Mouse (Mus musculus) thymus, adult 18-20 months (tissue): ENCODE measurements around the gene Ccdc30.
A peak's percentile ranks its signal among the peaks of the same experiment; 100 is the strongest.

ENCODE experiments used
- DNase-seq, 2 experiments: peaks; one replicate each; pipeline ENCODE4 v3.0.0; 2022; ENCODE audit warnings: mixed read lengths in 2 of 2

The Ccdc30 gene

DNA sequence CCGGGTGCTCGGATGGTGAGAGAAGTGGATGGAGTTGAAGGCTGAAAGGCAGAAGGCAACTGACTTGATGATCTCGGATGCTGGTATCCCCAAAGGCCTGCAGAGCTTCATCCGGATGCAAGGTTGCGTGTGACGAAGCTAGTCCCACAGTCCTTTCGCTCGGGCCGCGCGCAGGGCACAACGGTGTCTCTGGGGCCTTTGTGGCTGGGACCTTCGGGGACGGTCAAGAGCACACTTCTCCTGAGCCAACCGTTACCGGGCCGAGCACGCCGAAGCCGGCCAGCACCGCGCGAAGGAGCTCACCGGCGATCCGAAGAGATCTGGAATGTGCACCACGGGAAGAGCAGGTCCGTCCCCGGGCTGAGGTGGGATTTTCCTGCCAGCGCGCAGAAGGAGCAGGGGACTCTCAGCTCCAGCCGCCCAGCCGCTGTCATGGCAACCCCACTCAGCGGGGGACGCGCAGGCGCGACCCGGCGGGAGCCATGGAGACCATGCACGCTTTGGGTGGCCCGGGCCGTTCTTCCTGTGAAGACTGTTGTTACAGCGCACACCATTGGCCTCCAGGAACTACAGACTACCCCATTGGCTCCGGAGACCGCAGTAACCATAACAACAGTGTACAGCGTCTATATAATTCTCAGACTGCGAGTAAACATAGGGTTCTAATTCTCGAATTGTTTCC is at the start of gene Ccdc30:
Ccdc30 (minus strand) TSS at position 450 of the 682 bp plus-strand sequence.
- DNase-seq: peak; percentile 85 to 87

GRCm38 (mm10) chr4:119463756-119464419 is 48.6 kb upstream of the Ccdc30 start:
- DNase-seq: peak; percentile 51 to 66

- peak; percentile 37 to 60 for DNase-seq
Observed at GRCm38 (mm10) chr4:119462858-119463755, 47.8 kb upstream of the Ccdc30 start.

- DNase-seq: no peak
Observed at GRCm38 (mm10) chr4:119462457-119462856, 47.1 kb upstream of the Ccdc30 start.

DNA sequence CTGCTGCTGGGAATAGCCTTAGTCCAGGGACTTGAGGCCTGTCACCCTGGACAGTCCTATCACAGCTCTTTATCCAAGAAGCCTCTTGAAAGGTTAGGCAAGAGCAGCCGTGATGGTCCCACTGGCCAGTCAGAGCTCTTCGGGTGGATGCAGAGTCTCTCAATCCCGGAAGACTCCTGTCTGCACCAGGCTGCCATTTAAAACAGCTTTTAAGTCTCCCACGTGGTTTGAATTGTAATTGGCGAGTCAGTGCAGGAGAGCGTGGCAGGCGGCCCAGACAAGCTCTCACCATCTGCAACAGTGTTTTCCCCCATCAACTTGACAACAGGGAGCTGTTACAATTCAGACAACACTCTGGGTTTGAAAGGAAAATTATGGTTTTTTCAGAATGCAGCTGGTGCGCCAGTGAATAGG is 45.4 kb upstream of the Ccdc30 start:
- DNase-seq: no peak

DNA sequence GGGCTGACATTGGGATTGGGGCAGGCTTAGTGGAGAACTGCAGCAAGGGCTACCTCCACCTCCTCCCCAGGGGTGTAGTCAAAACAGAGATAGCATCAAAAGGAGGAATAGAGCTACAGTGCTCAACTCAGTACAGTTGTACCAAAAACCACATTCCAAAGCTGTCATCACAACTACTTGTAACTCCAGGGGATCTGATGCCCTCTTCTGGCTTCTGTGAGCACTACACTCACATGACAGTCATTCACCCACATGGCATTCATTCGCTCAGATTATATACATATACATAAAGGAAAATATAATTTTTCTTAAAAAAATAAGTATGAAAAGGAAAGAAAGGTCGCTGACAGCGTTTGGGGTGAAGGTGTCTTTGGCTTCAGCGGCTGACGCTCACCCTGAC is 45.0 kb upstream of the Ccdc30 start:
- no peak for DNase-seq

GRCm38 (mm10) chr4:119453533-119453932 is 38.2 kb upstream of the Ccdc30 start:
- no peak for DNase-seq

DNA sequence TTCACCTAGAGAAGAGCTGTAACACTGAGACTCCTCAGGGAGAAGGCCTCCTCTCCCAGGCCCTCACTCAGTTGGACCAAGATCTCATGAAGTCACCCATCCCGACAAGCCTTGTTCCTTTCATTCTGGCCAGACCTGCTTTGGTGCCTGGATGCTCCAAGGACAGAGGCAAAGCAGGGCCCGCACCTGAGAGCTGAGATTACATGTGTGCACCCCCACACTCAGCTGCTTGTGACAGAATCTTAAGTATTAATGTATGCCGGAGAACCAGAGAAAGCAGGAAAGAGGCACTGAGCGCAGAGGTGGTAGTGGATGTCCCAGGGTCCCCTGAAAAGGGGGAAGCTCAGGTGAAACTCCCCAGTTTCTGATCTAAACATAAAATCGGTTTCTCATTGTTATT is 37.8 kb upstream of the Ccdc30 start:
- no peak for DNase-seq

- no peak for DNase-seq
Observed at GRCm38 (mm10) chr4:119450436-119450835, 35.1 kb upstream of the Ccdc30 start.

GRCm38 (mm10) chr4:119447786-119448185 is 32.5 kb upstream of the Ccdc30 start:
- DNase-seq: no peak

GRCm38 (mm10) chr4:119447261-119447660 is 31.9 kb upstream of the Ccdc30 start:
- no peak for DNase-seq

- no peak for DNase-seq
Observed at GRCm38 (mm10) chr4:119442539-119442938, 27.2 kb upstream of the Ccdc30 start.

DNA sequence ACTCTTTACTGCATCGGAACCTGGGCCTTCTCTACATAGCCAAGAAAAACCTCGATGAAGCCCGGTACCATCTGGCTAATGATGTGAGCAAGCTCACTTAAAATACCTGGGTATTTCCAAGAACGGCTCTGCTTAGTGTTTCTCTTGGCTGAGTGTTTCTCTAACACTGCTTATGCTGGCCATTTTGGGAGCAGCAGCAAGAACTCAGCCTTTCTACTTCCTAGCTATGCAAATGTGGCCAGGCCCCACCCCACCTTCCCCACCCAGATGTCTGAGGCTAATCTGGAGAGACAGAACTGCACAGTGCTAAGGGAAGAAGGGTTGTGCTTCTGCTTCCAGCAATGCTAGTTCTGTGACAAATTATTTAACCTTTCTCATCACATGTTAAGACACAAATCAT is 26.5 kb upstream of the Ccdc30 start:
- no peak for DNase-seq

DNA sequence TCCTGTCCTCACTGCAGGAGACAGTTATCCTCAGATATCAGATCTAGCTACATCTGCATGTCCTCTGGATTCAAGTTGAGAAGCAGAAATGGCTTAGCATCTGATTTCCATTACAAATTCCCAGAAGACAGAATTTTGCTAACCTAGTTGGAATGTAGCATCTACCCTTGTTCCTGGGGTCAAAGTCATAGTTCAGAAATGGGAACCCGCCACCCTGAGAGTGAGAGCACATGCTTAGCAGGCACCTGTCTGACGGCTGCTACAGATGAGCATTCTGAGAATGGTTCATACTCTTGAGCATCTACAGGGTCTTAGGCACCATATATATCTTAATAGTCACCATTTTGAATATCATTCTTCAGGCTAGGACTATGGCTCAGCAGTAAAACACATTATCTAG is 22.6 kb upstream of the Ccdc30 start:
- DNase-seq: no peak

DNA sequence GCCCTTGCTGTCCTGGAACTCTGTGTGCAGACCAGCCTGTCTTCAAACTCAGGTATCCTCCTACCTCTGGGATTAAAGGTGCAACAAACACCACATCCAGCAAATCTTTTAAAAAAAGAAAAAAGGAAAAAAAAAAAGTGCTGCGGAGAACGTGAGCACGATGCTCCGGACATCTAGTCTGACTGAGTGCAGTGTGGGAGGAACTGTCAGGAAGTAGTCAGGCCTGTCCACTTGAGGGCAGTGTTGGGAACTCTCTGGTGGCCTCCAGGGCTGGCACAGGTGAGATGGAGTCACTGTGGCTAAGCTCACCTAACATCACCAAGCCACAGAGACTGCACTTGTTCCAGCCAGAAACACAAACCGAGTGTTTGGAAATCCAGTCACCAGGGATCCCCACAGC is 15.4 kb upstream of the Ccdc30 start:
- DNase-seq: peak in 1 of 2 experiments; percentile 32

DNA sequence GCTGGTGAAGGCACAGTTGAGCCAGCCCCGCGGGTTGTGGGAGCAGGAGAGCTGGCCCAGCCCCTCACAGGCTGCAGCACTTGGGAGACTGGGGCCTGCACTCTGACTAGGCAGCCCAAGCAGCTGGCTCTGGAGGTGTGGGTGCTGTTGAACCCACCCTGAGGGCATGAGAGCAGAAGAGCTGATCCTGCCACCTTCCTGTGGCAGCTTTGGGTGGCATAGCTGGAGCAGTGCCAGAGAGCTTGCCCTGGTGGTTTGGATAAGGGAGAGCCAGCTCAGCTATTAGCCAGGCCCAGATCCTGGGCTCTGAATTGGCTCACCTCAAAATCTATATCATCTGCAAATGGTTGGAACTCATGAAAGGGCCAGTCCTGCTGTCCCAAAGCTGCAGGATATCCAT is 12.4 kb upstream of the Ccdc30 start:
- DNase-seq: no peak

- DNase-seq: no peak
Observed at GRCm38 (mm10) chr4:119425601-119426000, 10.3 kb upstream of the Ccdc30 start.

DNA sequence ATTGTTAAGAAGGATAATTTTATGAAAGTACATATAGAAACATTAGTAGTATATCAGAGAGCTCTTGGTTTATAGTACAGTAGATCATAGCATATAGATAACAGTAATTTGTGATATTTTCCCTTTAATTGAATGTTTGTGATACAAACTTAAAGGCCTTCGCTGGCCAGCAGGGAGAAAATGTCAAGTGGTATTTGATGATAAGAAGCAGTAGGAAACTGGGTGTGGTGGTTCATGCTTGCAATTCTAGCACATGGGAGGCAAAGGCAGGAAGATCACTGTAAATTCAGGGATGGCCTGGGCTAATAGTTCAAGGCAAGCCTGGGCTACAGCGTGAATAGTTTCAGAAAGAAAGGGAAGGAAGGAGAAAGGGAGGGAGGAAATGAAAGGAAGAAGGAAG is 9.8 kb upstream of the Ccdc30 start:
- no peak for DNase-seq

DNA sequence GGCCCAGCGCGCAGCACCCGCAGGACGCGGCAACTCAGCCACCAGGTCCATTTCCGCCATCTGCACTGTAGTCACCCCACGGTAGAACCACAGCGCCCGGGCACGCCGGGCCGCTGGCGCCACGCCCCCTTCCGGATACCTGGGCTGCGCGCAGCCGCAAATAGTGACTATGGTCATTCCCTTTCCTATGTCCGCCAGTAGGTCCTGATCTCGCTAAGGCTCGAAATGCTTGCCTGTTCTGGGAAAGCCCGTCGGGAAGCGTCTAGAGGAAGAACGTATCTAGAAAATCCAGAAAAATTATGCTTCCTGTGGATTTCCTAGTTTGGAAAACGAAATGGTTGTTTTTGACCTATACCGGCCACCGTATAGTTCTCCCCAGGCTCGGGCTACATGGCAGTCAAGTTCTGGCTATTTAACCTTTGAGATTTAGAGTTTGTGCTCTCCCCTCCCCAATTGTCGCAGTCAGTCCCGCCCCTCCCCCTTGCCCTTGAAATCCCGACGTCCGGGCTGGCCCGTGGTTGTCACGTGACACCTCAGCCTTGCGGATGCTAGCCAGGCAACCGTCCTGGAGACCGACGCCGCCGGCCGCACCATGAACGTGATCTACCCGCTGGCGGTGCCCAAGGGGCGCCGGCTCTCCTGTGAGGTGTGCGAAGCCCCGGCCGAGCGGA is 7.1 kb upstream of the Ccdc30 start, which contains the start of the genes Ppcs and Zmynd12:
Ppcs (minus strand) TSS at position 127 of the 671 bp plus-strand sequence.
Zmynd12 (plus strand) TSS at position 521 of the 671 bp plus-strand sequence.
- peak; percentile 78 to 84 for DNase-seq

DNA sequence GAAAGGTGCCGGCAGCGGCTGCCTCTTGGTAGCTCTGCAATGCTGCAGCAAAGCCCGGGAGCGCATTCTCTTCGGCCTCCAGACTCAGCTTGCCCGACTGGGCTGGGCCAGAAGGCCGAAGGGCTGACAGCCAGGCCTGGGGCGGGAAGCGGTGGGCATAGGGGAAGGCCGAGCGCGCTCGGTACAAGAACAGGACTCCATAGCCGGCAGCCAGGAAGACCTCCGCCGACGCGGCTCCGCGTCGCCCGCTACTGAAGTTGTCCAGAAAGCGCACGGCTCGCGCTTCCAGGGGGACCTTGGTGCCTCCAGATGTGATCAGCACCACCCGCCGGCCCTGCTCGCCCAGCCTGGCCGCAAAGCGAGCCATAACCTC is 6.6 kb upstream of the Ccdc30 start:
- DNase-seq: no peak

DNA sequence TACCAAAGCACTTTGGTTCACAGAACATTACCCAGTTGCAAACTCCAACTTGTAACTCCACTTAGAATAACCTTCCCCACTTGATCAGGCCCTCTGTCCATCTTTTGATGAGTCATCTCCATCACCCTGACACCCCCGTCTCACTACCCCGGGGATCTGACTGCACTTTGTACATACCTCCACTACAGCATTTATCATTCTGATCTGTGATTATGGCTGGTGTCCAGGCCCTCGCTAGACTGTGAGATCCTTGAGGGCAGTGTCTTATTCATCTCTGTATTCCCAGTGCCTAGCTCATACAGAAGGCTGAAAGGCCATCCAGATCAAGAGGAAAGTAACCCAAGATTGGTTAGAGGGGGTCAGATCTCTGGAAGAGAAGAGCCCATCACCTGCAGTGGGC is 5.9 kb upstream of the Ccdc30 start:
- no peak for DNase-seq

DNA sequence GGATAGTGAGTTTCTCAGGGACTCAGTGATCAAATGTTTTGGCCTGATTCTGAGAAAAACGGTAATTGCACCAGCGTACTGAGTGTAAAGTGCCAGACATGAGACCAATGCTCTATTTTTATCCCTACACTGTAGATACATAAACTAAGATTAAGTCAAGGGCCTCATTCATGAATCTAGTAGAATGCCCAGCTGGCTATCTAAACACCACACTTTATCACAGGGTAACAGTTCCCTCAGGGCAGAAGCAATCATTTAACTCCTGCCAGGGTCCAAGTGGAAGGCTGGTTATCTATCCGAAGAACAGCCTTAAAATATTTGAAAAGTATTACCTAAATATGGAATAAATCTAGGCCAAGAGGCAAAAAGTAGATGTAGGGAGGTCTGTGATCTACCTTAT is 2.6 kb upstream of the Ccdc30 start:
- DNase-seq: no peak

DNA sequence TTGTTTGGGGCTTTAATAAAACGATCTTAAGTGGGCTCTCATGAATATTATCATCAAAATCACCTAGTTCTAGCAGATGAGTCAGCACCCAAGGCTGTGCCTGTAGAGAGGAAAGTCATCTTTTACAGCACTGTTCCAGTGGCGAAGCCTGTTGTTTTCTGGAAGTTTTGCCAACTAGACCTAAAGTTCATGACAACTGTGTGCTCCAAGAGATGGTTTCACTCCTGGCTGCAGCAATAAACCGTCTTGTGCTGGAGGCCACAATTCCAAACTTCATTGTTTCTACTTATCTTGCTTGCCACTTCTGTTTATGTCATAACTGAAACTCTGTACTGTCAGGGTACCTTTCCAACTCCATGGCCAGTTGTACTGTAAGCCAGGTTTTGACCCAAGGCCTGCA is 1.9 kb upstream of the Ccdc30 start:
- DNase-seq: no peak
